Mouse (Mus musculus): ENCODE results near the gene Camk2b.
"Not testable (repeated sequence)": the region's sequence is repeated elsewhere in the genome, so short reads cannot be mapped to it uniquely, and the experiment has no call there.

The Camk2b gene

DNA sequence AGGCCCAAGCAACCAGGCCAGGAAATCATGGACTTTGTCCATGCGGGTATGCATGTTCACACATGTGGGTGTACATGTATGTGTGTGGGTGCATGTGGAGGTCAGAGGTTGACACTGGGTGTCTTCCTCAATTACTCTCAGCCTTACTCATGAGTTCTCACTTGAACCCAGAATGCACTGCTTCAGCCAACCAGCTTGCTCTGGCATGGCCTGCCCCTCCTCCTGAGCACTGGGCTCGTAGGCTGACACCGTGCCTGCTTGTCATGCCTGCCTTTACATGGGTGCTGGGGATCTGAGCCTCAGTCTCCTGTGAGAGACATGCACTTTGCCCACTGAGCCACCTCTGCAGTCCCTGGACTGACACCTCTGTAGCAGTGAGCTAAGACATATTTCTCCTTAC is 54.3 kb downstream of the Camk2b start:
- no peak for DNase-seq

DNA sequence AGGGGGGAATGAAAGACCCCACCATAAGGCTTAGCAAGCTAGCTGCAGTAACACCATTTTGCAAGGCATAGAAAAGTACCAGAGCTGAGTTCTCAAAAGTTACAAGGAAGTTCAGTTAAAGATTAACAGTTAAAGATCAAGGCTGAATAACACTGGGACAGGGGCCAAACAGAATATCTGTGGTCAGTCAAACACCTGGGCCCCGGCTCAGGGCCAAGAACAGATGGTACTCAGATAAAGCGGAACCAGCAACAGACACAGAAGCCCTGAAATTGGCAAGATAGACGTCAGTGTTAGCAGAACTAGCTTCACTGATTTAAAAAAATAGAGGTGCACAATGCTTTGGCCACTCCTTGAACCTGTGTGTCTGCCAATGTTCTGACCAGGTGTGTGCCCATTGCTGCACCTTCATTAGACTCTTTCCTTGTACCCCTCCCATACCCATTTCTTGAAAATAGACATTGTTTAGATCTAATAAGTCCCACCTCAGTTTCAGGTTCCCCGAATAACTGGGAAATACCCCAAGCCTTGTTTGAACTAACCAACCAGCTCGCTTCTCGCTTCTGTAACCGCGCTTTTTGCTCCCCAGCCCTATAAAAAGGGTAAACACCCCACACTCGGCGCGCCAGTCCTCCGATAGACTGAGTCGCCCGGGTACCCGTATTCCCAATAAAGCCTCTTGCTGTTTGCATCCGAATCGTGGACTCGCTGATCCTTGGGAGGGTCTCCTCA is 55.2 kb downstream of the Camk2b start:
- not testable (repeated sequence) for DNase-seq

DNA sequence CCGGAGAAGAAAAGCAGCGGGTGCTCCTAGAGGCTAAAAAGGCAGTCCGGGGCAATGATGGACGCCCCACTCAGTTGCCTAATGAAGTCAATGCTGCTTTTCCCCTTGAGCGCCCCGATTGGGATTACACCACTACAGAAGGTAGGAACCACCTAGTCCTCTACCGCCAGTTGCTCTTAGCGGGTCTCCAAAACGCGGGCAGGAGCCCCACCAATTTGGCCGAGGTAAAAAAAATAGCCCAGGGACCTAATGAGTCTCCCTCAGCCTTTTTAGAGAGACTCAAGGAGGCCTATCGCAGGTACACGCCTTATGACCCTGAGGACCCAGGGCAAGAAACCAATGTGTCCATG is 58.4 kb downstream of the Camk2b start:
- not testable (repeated sequence) for DNase-seq

DNA sequence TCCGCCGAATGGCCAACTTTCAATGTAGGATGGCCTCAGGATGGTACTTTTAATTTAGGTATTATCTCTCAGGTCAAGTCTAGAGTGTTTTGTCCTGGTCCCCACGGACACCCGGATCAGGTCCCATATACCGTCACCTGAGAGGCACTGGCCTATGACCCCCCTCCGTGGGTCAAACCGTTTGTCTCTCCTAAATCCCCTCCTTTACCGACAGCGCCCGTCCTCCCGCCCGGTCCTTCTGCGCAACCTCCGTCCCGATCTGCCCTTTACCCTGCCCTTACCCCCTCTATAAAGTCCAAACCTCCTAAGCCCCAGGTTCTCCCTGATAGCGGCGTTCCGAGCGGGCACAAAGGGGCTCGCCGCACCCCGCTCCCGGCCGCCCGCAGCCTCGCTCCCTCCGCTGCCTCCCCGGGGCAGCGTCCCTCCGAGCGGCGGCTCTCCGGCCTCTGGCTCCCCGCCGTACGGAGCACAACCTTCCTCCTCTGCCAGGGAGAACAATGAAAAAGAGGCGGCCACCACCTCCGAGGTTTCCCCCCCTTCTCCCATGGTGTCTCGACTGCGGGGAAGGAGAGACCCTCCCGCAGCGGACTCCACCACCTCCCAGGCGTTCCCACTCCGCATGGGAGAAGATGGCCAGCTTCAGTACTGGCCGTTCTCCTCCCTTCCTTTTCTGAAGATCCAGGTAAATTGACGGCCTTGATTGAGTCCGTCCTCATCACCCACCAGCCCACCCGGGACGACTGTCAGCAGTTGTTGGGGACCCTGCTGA is 59.0 kb downstream of the Camk2b start:
- DNase-seq, result not testable (repeated sequence)

DNA sequence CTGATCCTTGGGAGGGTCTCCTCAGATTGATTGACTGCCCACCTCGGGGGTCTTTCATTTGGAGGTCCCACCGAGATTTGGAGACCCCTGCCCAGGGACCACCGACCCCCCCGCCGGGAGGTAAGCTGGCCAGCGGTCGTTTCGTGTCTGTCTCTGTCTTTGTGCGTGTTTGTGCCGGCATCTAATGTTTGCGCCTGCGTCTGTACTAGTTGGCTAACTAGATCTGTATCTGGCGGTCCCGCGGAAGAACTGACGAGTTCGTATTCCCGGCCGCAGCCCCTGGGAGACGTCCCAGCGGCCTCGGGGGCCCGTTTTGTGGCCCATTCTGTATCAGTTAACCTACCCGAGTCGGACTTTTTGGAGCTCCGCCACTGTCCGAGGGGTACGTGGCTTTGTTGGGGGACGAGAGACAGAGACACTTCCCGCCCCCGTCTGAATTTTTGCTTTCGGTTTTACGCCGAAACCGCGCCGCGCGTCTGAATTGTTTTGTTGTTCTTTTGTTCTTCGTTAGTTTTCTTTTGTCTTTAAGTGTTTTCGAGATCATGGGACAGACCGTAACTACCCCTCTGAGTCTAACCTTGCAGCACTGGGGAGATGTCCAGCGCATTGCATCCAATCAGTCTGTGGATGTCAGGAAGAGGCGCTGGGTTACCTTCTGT is 59.7 kb downstream of the Camk2b start:
- DNase-seq, result peak; percentile 93

DNA sequence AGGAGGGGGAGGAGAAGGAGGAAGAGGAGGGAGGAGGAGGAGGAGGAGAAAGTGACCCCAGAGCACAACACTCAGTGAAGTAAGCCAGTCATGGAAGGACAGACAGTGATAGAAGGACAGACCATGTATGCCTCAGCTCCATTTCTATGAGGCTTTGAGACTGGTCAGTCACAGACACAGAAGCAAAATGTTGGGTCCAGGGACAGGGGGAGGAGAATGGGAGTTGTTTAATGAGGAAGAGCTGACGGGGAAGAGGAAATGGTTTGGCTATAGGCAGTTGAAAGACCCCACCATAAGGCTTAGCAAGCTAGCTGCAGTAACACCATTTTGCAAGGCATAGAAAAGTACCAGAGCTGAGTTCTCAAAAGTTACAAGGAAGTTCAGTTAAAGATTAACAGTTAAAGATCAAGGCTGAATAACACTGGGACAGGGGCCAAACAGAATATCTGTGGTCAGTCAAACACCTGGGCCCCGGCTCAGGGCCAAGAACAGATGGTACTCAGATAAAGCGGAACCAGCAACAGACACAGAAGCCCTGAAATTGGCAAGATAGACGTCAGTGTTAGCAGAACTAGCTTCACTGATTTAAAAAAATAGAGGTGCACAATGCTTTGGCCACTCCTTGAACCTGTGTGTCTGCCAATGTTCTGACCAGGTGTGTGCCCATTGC is 60.7 kb downstream of the Camk2b start:
- not testable (repeated sequence) for DNase-seq

DNA sequence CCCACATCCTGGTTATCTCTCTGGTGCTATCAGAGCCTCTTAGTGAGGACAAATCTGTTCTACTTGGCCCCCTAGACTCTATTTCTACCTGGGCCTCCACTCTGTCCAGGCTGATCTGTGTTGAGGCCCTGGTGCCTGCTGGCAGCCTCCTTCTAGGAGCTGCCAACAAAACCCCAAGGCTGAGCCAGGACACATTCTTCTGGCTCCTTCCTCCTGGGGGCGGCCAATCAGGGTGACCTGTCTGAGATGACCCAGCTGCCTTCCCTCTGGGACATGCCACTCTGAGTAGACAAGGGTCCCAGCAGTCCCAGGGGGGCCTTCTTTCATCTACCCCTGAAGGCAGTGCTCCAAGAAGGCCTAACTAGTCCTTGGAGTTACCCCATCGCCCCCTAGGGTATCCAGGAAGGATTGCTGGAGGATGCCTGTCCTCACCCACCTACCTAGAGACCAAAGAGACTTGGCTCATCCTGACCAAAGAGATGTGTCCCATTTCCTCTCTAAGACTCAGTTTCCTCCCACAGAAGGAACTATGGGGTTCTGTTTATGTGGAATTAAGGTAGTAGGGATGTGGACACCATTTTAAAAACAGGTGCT is 63.0 kb downstream of the Camk2b start:
- DNase-seq, result peak; percentile 94

DNA sequence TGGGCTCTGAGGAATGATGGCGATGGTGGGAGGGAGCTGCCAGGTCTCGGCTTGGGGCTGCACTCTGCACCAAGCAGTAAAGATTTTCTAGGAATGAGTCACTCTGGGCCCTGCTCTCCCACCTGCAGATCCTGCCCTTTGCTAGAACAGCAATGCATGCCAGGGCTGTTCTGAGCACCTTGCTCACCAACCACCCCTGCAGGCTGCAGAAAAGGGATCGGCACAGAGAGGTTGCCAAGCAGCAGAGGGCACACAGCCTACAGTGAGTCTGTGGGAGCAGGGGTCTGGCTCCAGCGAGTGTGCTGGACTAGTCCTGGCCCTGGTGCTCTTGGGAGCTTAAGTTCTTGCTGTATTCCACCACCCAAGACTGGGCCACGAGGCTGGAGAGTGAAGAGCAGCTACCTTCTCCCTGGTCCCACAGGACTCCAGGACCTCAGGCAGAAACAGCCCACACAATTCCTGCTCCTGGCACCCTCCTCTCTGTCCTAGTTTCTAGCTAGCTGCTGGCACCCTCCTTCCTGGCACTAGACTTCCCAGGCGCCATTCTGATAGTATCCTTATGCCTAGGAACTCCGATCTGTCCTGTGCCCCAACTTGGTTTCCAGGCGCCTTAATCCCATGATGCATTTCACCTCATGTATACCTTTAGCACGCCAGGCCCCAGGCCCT is 64.0 kb downstream of the Camk2b start:
- DNase-seq, result peak; percentile 94

DNA sequence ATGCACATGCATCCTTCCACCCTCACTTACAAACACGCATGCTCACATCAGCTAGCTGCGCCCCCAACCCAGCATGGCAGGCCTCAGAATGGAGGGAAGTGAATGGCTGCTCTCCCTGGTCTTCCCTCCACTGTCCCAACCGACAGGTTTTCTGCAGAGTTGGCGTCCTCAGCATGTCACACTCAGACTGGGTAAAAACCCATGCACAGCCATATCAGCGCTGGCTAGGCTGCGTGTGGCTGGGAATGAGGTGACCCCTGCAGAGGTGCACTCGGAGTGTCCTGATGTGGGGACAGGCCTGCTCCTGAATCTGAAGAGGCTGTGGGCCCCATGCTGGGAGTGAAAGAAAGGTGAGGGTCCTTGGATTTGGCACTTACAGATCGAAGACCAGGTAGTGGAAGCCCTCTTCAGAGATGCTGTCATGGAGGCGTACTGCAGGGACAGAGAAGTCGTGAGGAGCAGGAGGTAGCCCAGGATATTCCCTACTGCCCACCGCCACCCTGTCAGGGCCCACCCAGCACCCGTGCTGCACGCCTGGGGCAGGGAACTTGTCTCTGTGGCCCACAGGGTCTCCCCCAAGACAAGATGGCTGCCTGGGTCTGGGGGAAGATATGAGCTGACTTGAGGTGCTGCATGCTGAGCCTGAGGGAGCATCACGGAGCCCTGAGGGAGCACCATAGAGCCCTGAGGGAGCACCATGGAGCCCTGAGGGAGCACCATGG is 65.0 kb downstream of the Camk2b start:
- peak; percentile 92 for DNase-seq

DNA sequence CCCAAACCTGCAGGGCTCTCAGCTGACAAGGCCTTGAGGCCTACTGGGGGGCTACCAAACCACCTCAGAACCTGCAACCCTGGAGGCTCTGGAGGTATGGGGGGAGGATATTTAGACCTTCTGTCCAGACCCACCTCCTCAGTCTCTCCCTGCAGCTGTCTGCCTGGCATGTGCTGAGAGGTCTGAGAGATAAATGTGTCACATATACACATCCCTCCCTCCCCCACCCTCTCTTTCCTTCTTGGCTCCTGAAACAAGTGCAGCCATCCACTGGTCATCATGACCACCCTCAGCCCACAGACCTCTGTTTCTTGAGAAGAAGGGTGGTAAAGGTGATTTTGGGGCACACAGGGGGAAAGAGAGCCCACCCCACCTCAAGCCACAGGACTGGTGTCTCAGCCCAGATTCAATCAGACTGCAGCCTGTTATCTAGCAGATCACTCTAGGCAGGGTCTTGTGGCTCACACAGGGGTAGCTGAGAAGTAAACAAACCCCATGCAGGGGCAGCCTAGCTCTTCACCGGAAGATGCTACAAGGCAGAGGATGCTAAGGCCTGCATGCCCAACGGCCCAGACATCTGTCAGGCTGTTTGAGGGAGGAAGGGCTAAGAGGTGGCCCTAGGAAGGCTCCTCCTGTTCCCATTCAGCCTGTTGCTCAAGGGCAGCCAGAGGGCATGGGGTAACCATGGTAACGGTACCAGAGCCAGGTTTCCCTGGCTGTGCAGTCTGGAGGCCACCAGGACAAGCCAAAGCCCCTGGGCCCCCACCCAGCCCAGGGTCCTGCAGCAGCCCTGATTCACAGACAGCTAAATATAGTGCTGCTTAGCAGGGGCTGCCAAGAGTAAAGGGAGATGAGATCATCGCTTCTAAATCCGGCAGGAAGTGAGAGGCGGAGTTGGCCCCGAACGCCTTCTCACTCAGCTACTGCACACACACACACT is 66.1 kb downstream of the Camk2b start:
- peak; percentile 99 for DNase-seq

DNA sequence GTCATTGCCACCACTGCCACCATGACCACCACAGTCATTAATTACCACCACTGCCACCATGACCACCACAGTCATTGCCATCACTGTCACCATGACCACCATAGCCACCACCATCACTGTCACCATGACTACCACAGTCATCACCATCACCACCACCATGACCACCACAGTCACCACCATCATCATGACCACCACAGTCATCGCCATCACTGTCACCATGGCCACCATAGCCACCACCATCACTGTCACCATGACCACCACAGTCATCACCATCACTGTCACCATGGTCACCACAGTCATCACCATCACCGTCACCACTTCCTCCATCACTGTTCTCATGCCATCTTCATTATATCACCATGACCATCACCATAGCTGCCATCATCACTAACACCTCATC is 67.7 kb downstream of the Camk2b start:
- no peak for DNase-seq

DNA sequence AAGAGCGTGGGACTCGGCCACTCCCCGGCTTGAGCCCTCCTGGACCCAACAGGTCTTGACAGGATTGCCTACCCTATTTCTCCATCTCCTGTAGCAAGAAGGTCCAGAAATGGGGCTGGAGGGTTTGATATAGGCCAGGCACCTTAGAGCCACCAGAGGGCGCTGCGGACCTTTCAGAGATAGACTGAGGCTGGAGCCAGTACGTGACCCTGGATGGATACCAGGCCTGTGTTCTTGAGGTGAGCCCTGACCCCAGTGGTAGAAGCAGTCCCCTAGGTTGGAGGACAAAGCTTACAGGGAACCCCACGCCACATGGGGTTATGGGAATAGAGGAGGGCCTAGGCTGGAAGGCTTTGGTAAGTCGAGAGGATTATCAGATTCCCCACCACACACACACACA is 70.2 kb downstream of the Camk2b start:
- DNase-seq, result peak; percentile 98

DNA sequence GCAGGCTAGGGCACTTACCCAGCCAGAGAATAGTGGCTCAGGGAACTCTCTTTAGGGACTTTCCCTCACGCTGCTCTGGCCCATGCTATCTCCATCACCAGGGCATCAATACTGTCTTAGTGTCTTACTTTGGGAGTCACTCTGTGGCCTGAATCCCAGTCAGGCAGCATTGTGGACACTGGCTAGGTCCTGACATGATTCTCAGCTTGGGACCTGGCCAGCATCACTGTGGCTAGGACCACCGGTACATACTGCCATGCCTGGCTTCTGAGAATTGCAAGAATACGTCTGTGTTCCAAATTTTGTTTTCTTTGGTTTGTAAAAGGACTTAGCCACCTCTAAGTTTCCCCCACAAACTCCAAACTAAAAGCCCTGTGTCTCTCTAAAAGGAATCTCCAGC is 71.3 kb downstream of the Camk2b start:
- DNase-seq, result no peak

DNA sequence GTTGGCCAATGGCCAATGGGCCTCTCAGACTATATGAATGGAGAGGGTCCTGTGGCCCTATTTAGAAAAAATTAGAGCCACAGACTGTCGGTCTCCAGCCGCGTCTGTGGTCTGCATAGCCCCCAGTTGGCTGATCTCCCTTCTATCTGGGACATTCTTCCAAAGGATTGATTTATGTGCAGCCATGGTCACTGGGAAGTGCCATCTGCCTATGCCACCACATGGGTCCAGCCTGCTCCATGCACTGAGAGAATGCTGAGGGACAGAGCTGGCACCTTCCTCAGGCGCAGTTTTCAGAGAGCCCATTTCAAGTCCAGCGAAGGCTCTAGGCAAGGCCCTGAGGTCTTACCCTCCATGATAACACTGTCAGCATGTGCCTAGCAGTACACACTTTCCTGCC is 72.0 kb downstream of the Camk2b start:
- DNase-seq, result no peak

DNA sequence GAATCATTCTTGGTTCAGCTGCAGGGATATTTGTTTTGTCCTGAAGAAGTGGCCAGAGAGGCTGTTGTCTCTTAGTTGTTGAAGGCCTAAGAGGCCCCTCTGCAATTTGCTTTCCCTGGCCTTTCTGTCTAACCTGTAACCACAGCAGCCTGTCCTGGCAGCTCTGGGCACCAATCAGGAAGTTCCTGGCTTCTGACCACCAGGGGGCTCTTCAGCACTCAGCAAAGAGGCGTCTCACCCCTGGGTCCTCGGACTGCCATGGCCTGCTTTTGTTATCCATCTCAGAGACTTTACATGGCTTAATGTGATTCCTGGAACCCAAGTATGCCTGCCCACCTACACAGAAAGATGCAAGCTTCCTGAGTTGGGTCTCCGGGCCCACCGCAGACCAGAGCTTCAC is 75.3 kb downstream of the Camk2b start:
- no peak for DNase-seq

DNA sequence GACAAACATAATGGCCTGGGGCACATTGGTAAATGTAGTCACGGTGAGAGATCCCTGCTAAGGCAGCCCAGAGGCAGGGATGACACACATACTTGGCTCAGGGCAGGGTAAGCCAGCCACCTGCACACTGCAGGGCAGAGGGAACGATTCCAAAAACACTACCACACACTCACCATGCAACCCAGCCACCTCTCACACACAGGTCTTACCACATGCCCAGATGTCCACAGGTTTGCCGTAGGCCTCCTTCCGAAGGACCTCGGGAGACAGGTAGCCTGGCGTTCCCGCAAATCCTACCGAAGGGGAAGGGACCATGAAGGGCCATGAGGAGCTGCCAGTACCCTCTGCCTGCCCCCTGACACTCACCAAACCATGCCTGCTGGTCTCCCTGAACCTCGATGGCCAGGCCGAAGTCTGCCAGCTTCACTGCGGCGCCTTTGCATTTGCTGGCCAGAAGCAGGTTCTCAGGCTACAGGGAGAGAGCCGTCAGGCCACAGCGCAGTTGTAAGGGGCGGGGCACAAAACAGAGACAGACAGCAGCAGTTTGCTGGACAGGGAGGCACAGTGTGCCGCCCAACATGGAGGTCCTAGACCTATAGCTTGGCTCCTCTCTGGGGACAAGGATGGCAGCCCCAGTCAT is 76.1 kb downstream of the Camk2b start:
- DNase-seq, result no peak

DNA sequence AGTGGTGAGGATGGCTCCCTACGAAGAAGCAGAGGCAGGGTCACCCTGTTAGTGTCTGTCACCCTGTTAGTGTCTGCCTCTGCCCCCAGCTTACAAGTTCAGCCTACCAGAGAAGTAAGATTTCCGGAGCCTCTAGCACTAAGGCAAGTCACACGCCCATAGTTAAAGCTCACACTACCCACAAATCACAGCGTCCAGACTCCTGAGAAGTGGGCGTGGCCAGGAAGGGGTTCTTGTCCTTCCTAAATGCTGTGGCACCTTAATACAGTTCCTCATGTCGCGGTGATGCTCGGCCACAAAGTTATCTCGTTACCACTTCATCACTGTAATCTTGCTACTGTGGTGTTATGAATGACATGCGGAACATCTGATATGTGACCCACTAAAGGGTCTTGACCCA is 78.0 kb downstream of the Camk2b start:
- no peak for DNase-seq

DNA sequence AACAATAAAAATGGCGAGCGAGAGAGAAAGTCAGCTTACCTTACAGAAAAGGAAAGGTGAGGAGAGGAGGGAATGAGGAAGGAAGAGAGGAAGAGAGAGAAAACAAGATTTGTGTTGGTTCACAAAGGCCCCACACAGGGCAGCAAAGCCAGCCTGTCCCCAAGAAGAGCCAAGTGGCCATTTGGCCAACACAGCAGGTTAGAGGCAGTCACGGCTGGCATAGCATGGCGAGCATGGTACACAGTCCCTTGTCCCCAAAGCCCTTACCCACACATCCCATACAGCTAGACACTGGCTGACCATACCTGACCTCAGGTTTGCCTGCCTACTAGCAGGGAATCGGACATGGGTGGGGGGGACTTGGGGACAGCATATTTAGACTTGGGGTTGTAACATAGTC is 82.5 kb downstream of the Camk2b start:
- no peak for DNase-seq

DNA sequence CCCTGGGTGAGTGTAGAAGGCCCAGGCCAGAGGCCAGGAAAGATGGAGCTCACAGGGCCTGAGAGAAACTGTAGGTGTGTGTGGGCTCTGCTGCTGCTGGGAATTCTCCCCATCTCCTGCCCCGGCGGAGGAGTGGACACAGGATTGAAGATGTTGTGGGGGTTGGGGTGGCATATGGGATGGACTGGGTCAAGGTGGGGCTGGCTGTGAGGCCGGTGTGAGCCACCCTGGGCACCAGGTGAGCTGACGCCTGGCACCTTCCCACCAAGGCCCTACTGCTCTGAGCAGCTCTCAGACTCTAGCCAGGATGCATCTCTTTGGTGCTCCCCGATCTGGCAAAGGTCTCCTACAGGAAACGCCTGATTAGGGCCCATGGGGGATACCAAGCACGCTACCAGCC is 84.8 kb downstream of the Camk2b start:
- DNase-seq, result no peak

DNA sequence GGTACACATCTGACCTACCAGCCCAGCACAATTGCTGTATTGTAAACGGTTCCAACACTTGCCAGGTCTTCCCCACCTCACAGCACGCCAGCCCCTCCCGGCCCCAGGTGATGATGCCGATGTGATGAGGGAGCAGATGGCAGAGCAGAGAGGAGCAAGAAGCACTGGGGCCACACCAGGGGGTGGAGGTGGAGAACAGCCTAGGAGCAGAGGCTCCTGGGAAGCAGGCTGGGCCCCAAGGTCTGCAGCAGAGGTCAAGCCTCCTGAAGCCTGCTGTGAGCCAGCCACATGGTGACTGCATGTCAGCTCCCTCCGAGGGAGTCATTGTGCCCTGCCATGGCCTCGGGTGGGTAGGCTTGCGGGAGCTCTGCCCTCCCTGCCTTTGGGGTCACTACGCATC is 85.6 kb downstream of the Camk2b start:
- DNase-seq, result no peak
